In the genomic region with DNA sequence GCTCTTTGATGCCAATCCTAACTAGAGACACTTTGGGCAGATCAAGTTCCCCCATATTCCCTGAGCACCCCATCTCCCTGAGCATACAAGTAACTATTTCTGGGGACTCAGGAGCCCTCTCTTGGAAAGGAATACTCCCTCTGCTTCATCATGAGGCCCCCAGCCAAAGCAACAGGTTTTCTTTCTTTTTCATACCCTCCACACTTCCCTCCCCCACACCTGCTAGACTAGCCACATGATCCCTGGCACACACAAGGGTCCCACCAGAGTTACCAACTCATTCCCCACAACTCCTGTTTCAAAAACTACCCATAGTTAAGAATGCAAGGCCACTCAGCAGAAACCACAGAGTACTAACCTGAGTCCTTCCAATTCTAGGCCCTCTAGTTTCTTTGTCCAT, we compare ENCODE assay signal across 7 mouse cellular contexts. TPM values are rescaled to one million over a fixed set of nuclear protein-coding genes. Genes with fewer than 3 reads are reported as not detected.
DNase-seq lines count a peak whose midpoint lies in the region; ATAC-seq and TF ChIP-seq lines count a peak whose summit lies in the region.

No protein-coding gene starts in this region.

- H3K36me3 ChIP-seq in embryonic facial prominence, embryonic 11.5 days (replicated peaks; ENCODE audit: control insufficient read depth, insufficient read depth, low read depth, low read length): peaks cover 10% of the 10 kb centered on the region; the same call in 1 of the 2 replicates
- H3K36me3 ChIP-seq in intestine, embryonic 14.5 days (ENCODE audit: control insufficient read depth, insufficient read depth, low read length): peaks cover 46% of the 10 kb centered on the region
- H3K36me3 ChIP-seq in neural tube, embryonic 13.5 days: peaks cover 32% of the 10 kb centered on the region

- peak overlapping the region; percentile 98 for H3K9ac ChIP-seq in embryonic facial prominence, embryonic 11.5 days (replicated peaks; ENCODE audit: low read length)
- peak overlapping the region; percentile 98 for H3K9ac ChIP-seq in intestine, embryonic 14.5 days (ENCODE audit: low read length)
- peak overlapping the region; percentile 99 for H3K9ac ChIP-seq in neural tube, embryonic 13.5 days

- no peaks in the 10 kb centered on the region for H3K27me3 ChIP-seq in embryonic facial prominence, embryonic 11.5 days (ENCODE audit: control insufficient read depth, insufficient read depth, low read length)
- no peaks in the 10 kb centered on the region for H3K27me3 ChIP-seq in intestine, embryonic 14.5 days (replicated peaks; ENCODE audit: control insufficient read depth, insufficient read depth, low read length)
- H3K27me3 ChIP-seq in neural tube, embryonic 13.5 days: no peaks in the 10 kb centered on the region

- H3K27ac ChIP-seq in layer of hippocampus, adult 2 months: peak overlapping the region; percentile 95
- no peak overlapping the region for H3K27ac ChIP-seq in embryonic facial prominence, embryonic 11.5 days (replicated peaks; ENCODE audit: low read depth, low read length)
- H3K27ac ChIP-seq in intestine, embryonic 14.5 days (ENCODE audit: low read depth): no peak overlapping the region
- no peak overlapping the region for H3K27ac ChIP-seq in neural tube, embryonic 13.5 days (replicated peaks)

- no peaks in the 10 kb centered on the region for H3K4me1 ChIP-seq in embryonic facial prominence, embryonic 11.5 days (ENCODE audit: control insufficient read depth, insufficient read depth, low read length)
- peaks cover 18% of the 10 kb centered on the region for H3K4me1 ChIP-seq in intestine, embryonic 14.5 days (replicated peaks; ENCODE audit: control insufficient read depth, insufficient read depth, low read length)
- H3K4me1 ChIP-seq in neural tube, embryonic 13.5 days (replicated peaks): peaks cover 27% of the 10 kb centered on the region

- ATAC-seq in embryonic facial prominence, embryonic 11.5 days (replicated peaks; ENCODE audit: insufficient number of reproducible peaks, low FRiP score, low TSS enrichment, low read depth): no peak
- ATAC-seq in intestine, embryonic 14.5 days (replicated peaks; ENCODE audit: low FRiP score, low TSS enrichment, low read depth): no peak
- ATAC-seq in neural tube, embryonic 13.5 days (ENCODE audit: low read depth): no peak

- peak overlapping the region; percentile 94 for H3K4me3 ChIP-seq in layer of hippocampus, adult 2 months
- peak overlapping the region; percentile 98 for H3K4me3 ChIP-seq in embryonic facial prominence, embryonic 11.5 days (ENCODE audit: low read depth, low read length)
- peak overlapping the region; percentile 97 for H3K4me3 ChIP-seq in intestine, embryonic 14.5 days (ENCODE audit: low read depth, low read length)
- H3K4me3 ChIP-seq in neural tube, embryonic 13.5 days: peak overlapping the region; percentile 99

- H3K4me2 ChIP-seq in embryonic facial prominence, embryonic 11.5 days (ENCODE audit: low read depth, low read length): peak overlapping the region; percentile 80
- H3K4me2 ChIP-seq in intestine, embryonic 14.5 days (ENCODE audit: low read length): peak overlapping the region; percentile 99
- peak overlapping the region; percentile 89 for H3K4me2 ChIP-seq in neural tube, embryonic 13.5 days

- H3K9me3 ChIP-seq in embryonic facial prominence, embryonic 11.5 days (replicated peaks; ENCODE audit: control insufficient read depth, low read length): no peaks in the 10 kb centered on the region
- no peaks in the 10 kb centered on the region for H3K9me3 ChIP-seq in intestine, embryonic 14.5 days (ENCODE audit: control insufficient read depth, low read length)
- H3K9me3 ChIP-seq in neural tube, embryonic 13.5 days: no peaks in the 10 kb centered on the region

- DNase-seq in layer of hippocampus, adult 2 months (ENCODE audit: low spot score in 2 of 2): no peak
- DNase-seq in layer of hippocampus, adult 8-10 months (ENCODE audit: low spot score in 2 of 2): no peak
- DNase-seq in embryonic facial prominence, embryonic 11.5 days (ENCODE audit: low spot score): no peak
- DNase-seq in intestine, embryonic 14.5 days (ENCODE audit: low spot score): no peak
- DNase-seq in layer of hippocampus, postnatal 25 days (ENCODE audit: extremely low spot score in 1 of 2, low spot score in 1 of 2): no peak
- no peak for DNase-seq in gastrocnemius, adult 8-10 months (ENCODE audit: low spot score in 2 of 2)

- no peak for TF ChIP-seq CTCF in layer of hippocampus, adult 2 months (conservative IDR thresholded peaks at IDR 0.05)

RNA-seq across cellular contexts. Expression of gene Hnrnpul1, which starts 1.5 kb away (rescaled TPM):
- 100 to 1,000 TPM; 110 to 115 TPM for total RNA-seq in layer of hippocampus, adult 2 months (2021)
- 100 to 1,000 TPM in 3 of 4 experiments, 10 to 100 TPM in 1; 99.7 to 117 (median 108) TPM for total RNA-seq in layer of hippocampus, adult 8-10 months (2022)
- polyA plus RNA-seq in embryonic facial prominence, embryonic 11.5 days (2014; fragmentation: Nextera tagmentation; extraction: Ambion mirVana): 73.3 and 76.8 TPM in 2 replicates
- polyA plus RNA-seq in intestine, embryonic 14.5 days (2014; fragmentation: Nextera tagmentation; extraction: Ambion mirVana): 65.1 and 68.4 TPM in 2 replicates
- 45.1 and 51.1 TPM in 2 replicates for polyA plus RNA-seq in neural tube, embryonic 13.5 days (2015; fragmentation: Nextera tagmentation; extraction: Ambion mirVana)
- total RNA-seq in layer of hippocampus, postnatal 25 days (2021): 100 to 1,000 TPM; 103 to 114 TPM
- total RNA-seq in gastrocnemius, adult 8-10 months (2022): 10 to 100 TPM; 64.8 to 83.6 (median 73.5) TPM

RNA-seq across cellular contexts. Expression of gene Ccdc97, which starts 34.2 kb away (rescaled TPM):
- total RNA-seq in layer of hippocampus, adult 2 months (2021): 10 to 100 TPM; 62.9 to 67.4 TPM
- 10 to 100 TPM; 60.6 to 64.6 (median 62.8) TPM for total RNA-seq in layer of hippocampus, adult 8-10 months (2022)
- polyA plus RNA-seq in embryonic facial prominence, embryonic 11.5 days (2014; fragmentation: Nextera tagmentation; extraction: Ambion mirVana): 23.2 and 24.8 TPM in 2 replicates
- polyA plus RNA-seq in intestine, embryonic 14.5 days (2014; fragmentation: Nextera tagmentation; extraction: Ambion mirVana): 27.0 and 27.4 TPM in 2 replicates
- 33.0 and 38.2 TPM in 2 replicates for polyA plus RNA-seq in neural tube, embryonic 13.5 days (2015; fragmentation: Nextera tagmentation; extraction: Ambion mirVana)
- 10 to 100 TPM; 54.6 to 58.5 TPM for total RNA-seq in layer of hippocampus, postnatal 25 days (2021)
- total RNA-seq in gastrocnemius, adult 8-10 months (2022): 10 to 100 TPM; 42.1 to 47.9 (median 46.9) TPM

RNA-seq across cellular contexts. Expression of gene Axl, which starts 35.4 kb away (rescaled TPM):
- total RNA-seq in layer of hippocampus, adult 2 months (2021): 10 to 100 TPM; 36.6 to 41.1 TPM
- total RNA-seq in layer of hippocampus, adult 8-10 months (2022): 10 to 100 TPM; 40.7 to 75.5 (median 58.6) TPM
- 30.3 and 36.4 TPM in 2 replicates for polyA plus RNA-seq in embryonic facial prominence, embryonic 11.5 days (2014; fragmentation: Nextera tagmentation; extraction: Ambion mirVana)
- 71.1 and 73.5 TPM in 2 replicates for polyA plus RNA-seq in intestine, embryonic 14.5 days (2014; fragmentation: Nextera tagmentation; extraction: Ambion mirVana)
- polyA plus RNA-seq in neural tube, embryonic 13.5 days (2015; fragmentation: Nextera tagmentation; extraction: Ambion mirVana): 25.4 and 26.7 TPM in 2 replicates
- 10 to 100 TPM; 37.2 to 43.5 TPM for total RNA-seq in layer of hippocampus, postnatal 25 days (2021)
- total RNA-seq in gastrocnemius, adult 8-10 months (2022): 10 to 100 TPM; 22.0 to 45.0 (median 28.1) TPM
